Mouse (Mus musculus): ENCODE data around the gene Zfp384.
"Not testable (repeated sequence)": the region's sequence is repeated elsewhere in the genome, so short reads cannot be mapped to it uniquely, and the experiment has no call there.

Gene Zfp384

DNA sequence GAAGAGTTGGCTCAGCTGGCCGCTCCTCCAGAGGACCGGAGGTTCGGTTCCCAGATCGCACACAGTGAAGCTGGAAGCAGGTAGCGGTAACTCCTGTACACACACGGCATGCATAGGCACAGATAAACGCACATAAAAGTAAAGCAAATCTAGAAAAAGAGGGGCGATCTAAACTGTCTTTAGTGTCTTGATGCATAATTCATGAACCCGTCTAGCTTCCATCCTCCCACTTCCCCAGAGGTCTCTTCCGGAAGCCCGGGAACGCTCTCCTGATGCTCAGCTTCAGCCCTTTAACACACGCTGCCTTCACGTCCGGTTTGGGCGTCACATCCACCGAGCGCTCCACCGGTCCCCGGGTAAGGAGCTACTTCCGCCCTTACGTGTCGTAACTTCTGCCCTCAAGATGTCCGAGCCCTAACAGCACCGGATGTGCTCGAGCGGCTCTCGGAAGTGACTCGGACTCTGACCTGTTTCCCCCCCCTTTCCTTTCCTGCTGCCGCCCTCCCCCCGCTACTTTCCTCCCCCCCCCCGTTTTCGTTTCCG is 288 bp upstream of the Zfp384 start:
- in situ Hi-C loops (cut with MboI; ENCODE audit: unreplicated experiment in 2 of 2) = loop anchor here in 1 of 2 experiments (5.0 kb wide), 1 partner anchor 34 kb away; no protein-coding TSS in a partner anchor

DNA sequence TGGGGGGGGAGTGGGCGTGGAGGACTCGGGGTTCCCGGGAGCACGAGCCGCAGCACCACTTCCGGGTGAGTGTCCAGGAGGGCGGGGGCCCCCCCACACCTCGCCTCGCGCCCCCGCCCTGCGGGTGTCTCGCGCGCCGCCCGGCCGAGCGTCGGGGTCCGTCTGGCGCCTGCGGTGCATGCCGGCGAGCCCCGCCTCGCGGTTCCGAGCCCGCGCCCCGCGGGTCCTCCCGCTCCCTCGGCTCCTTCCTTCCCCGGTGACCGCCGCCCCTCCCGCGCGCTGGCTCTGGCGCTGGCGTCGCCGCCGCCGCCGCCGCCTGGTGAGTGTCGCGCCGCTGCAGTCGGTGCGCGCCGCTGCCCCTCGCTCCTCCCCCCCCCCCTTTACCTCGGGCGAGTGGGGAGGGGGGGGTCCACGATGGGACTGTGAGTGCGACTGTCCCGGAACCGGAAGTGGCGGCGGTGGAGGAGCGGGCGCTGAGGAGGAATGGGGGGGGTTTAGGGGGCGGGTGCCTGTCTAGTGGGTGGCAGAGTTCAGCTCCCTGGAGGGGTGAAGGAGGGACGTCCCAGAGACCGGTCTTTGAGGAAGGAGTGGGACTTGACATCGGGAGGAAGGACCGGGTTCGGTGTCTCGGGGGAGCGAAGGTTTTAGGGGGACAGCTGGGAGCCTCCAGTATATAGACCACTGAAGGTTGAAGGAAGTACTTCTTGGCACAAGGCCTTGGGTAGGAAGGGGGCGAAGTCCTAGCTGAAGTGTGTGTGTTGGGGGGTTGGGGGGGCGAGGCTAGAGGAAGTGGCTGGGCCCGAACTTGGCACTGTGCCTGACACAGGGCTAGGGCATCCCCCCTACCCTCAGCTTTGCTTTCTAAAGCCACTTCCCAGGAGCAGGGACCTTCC is 482 bp downstream of the Zfp384 start:
- in situ Hi-C loops (cut with MboI; ENCODE audit: unreplicated experiment in 2 of 2) = loop anchor here in 1 of 2 experiments (5.0 kb wide), 1 partner anchor 33 kb away; no protein-coding TSS in a partner anchor

DNA sequence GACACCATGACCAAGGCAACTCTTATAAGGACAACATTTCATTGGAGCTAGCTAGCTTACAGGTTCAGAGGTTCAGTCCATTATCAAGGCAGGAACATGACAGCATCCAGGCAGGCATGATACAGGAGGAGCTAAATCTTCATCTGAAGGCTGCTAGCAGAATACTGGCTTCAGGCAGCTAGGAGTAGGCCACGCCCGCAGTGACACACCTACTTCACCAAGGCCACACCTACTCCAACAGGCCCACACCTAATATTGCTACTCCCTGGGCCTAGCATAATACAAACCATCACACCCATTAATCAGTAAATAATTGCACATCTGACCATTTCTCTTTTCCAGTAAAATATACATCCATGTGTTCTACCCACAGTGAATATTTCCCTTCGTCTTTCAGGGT is 8.7 kb downstream of the Zfp384 start:
- in situ Hi-C loops (cut with MboI; ENCODE audit: unreplicated experiment in 2 of 2) = no loop called here

DNA sequence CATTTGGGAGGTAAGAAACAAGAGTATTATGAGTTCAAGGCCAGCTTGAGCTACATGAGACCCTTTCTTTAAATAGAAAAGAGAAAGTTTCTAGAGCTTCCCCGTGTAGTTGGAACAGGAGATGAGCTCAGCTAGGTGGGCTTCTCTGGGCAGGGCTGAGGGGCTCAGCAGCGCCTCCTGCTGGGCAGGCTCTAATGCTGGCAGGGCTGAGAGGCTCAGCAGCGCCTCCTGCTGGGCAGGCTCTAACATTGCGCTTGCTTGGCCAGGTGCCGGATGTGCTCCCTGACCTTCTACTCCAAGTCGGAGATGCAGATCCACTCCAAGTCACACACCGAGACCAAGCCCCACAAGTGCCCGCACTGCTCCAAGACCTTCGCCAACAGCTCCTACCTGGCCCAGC is 21.6 kb downstream of the Zfp384 start:
- in situ Hi-C loops (cut with MboI; ENCODE audit: unreplicated experiment in 2 of 2) = loop anchor here (10.0 to 25.0 kb wide), 3 partner anchors 118 to 316 kb away; partner anchors contain the start of genes Emg1 (in 1 of the 2), Lag3 (in 1 of the 2), Phb2 (in 1 of the 2) and Ptms (in 1 of the 2)

DNA sequence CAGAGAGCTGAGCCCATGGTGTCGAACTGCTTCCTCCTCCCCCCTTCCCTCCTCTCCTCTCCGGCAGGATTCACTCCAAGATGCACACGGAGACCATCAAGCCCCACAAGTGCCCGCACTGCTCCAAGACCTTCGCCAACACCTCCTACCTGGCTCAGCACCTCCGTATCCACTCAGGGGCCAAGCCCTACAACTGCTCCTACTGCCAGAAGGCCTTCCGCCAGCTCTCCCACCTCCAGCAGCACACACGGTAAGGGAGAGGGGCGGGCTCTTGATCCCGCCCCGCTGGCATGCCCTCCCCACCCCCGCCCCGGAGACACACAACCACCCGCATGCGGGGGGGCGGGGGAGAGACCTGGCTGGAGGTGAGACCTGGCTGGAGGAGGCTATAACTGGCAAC is 22.7 kb downstream of the Zfp384 start:
- in situ Hi-C loops (cut with MboI; ENCODE audit: unreplicated experiment in 2 of 2) = loop anchor here (10.0 to 25.0 kb wide), 3 partner anchors 119 to 317 kb away; partner anchors contain the start of genes Emg1 (in 1 of the 2), Lag3 (in 1 of the 2), Phb2 (in 1 of the 2) and Ptms (in 1 of the 2)

DNA sequence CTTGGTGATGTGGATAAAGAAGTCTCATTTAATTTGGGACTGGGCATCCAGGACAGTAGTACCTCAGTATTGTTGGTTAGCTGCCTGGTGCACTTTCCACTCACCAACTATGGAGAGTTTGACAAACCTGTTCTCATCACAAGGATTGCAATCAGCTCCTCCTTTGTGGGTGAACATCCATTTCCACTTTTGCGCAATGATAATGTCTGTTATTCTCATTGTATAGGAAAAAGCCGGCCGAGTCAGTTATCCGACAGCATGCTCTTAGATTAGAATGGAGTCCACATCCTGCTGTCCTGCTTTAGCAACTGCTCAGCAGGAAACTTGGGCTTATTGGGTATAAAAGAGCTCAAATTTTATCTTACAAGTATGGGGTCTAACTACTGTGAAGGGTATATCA is 29.7 kb downstream of the Zfp384 start:
- in situ Hi-C loops (cut with MboI; ENCODE audit: unreplicated experiment in 2 of 2) = loop anchor here (10.0 to 25.0 kb wide), 3 partner anchors 126 to 324 kb away; partner anchors contain the start of genes Emg1 (in 1 of the 2), Lag3 (in 1 of the 2), Phb2 (in 1 of the 2) and Ptms (in 1 of the 2)

DNA sequence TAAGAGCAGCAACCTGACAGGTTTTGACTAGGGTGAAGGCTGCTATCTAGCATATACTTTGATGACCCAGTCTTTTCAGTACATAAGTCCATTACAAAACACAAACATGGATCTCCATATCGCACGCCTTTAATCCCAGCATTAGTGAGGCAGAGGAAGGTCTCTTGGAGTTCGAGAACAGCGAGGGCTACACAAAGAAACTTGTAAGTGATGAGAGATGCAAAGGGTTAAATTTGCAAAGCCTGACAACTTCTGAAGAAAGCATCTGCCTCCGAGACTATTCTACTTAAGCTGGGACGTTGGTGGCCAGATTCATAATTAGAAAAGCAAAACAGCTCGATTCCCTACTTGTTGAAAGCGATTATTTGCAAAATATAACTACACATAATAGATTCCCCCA is 30.2 kb downstream of the Zfp384 start:
- in situ Hi-C loops (cut with MboI; ENCODE audit: unreplicated experiment in 2 of 2) = loop anchor here (10.0 to 25.0 kb wide), 3 partner anchors 127 to 324 kb away; partner anchors contain the start of genes Emg1 (in 1 of the 2), Lag3 (in 1 of the 2), Phb2 (in 1 of the 2) and Ptms (in 1 of the 2)

DNA sequence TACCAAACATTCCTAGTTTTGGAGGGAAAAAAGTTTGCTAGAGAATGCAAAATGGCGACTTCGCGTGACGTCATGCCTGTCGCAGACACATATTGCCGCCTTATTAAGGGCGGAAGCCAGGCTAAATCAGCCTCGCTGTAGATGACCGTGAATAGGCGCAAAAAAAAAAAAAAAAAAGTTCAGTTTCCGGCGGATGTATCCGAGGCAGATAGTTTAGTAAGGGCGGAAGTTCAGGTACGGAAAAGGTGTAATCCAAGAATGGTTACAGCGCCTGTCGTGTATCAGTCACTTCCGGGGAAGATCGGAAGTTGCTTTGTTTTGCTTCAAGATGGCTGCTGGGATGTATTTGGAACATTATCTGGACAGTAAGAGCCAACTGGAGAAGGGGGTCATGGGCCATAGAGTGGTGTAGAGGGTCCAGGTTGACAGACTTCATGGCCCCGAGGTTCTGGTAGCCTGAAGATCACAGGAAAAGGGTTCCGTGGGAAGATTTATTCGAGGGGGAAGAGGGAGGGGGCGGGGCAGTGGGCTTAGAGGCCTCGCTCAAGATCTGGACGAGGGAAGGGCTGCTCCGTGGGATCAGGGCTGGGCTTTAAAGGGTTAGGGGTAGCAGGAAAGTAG is 30.7 kb downstream of the Zfp384 start, which contains the start of gene Ing4:
TSS of gene Ing4 (plus strand) at position 228 of the 621 bp plus-strand sequence.
- in situ Hi-C loops (cut with MboI; ENCODE audit: unreplicated experiment in 2 of 2) = loop anchor here (5.0 to 25.0 kb wide), 8 partner anchors 32 to 565 kb away; partner anchors contain the start of genes Emg1 (in 2 of the 2), Phb2 (in 2 of the 2), Lag3 (in 1 of the 2) and Ptms (in 1 of the 2)

DNA sequence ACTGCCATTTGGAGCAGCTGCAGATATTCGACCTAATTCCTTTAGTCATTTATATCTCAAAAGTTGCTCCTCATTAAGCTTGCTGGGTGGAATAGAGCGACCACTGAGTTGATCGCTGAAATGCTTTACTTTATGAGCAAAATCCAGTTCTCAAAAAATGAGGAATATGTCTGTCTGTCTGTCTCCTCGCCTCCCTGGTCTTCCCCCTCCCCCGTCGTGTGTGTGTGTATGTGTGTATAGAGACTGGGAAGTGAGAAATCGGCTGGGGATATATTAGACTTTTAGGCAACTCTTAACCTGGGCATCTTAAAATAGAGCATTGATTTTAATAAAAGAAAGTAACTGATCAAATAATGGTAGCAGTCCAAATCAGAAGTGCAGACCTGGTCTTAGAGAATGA is 31.3 kb downstream of the Zfp384 start:
- in situ Hi-C loops (cut with MboI; ENCODE audit: unreplicated experiment in 2 of 2) = loop anchor here (5.0 to 25.0 kb wide), 6 partner anchors 33 to 565 kb away; partner anchors contain the start of genes Emg1 (in 1 of the 2), Lag3 (in 1 of the 2), Phb2 (in 1 of the 2) and Ptms (in 1 of the 2)

DNA sequence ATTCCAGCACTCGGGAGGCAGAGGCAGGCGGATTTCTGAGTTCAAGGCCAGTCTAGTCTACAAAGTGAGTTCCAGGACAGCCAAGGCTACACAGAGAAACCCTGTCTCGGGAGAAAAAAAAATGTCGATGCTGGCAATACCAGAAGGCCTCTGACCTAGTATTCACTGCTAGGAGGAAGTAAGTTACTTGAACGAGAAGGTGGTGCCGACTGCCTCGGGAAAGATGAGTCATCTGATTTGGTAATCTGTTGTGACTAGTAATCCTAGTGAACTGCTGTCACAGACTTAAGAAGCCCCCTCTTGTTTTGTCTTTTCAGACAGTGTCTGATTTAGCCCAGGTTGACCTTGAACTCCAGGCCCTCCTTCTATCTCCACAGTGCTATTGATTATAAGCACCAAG is 32.1 kb downstream of the Zfp384 start:
- in situ Hi-C loops (cut with MboI; ENCODE audit: unreplicated experiment in 2 of 2) = loop anchor here (5.0 to 25.0 kb wide), 6 partner anchors 34 to 564 kb away; partner anchors contain the start of genes Emg1 (in 1 of the 2), Lag3 (in 1 of the 2), Phb2 (in 1 of the 2) and Ptms (in 1 of the 2)

DNA sequence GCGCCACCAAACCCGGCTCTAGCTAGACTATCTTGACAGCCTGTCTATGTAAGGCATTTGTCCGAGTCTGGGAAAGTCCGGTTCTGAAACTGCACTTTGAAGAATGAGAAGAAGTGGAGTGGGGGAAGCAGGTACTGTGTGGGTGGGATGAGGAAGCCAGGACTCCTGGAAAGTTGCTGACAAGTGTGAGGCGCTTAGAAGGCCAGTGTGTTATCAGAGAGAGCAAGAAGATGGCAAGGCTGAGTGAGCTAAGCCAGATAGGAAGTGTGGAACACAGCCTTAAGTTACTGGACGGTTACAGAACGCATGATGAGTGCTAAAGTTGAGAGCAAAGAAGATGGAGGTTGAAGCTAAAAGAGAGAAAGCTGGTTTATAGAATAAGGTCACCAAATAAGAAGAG is 33.1 kb downstream of the Zfp384 start:
- in situ Hi-C loops (cut with MboI; ENCODE audit: unreplicated experiment in 2 of 2) = loop anchor here (5.0 to 25.0 kb wide), 6 partner anchors 35 to 563 kb away; partner anchors contain the start of genes Emg1 (in 1 of the 2), Lag3 (in 1 of the 2), Phb2 (in 1 of the 2) and Ptms (in 1 of the 2)

DNA sequence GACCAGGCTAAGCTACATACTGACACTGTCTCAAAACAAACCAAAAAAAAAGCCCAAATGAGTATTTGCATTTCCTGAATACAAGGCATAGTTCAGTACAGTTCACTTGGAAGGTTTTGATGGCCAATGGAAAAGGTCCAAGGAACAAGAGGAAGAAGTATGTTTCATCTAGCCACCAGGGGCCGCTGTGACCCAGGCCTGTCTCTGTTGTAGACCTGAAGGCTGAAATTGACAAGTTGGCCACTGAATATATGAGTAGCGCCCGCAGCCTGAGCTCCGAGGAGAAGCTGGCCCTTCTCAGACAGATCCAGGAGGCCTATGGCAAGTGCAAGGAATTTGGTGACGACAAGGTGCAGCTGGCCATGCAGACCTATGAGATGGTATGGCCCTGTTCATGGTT is 37.7 kb downstream of the Zfp384 start:
- in situ Hi-C loops (cut with MboI; ENCODE audit: unreplicated experiment in 2 of 2) = loop anchor here (5.0 to 25.0 kb wide), 4 partner anchors 36 to 558 kb away; partner anchors contain the start of genes Lag3 (in 1 of the 2) and Ptms (in 1 of the 2)

DNA sequence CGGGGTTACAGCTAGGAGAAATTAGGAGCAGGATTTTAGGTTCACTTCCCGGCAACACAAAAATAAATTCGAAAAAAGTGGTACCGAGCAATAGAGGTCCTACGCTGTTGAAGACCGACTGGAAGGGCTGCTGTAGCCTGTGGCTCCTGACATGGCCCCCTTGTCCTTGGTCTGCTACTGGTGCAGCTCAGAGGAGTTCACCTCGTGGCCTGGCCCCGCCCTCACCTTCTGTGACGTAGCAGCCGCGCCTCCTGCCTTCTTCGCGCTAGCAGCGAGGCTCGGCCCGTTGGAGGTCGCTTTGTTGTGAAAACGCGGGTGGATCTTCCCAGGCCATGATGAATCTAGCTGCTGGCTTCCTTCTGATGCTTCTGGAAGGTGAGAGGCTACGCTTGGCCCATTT is 40.7 kb downstream of the Zfp384 start, which contains the start of gene Acrbp:
TSS of gene Acrbp (plus strand) at position 12 of the 400 bp plus-strand sequence.
- in situ Hi-C loops (cut with MboI; ENCODE audit: unreplicated experiment in 2 of 2) = loop anchor here (5.0 to 25.0 kb wide), 4 partner anchors 33 to 555 kb away; partner anchors contain the start of genes Lag3 (in 1 of the 2) and Ptms (in 1 of the 2)

DNA sequence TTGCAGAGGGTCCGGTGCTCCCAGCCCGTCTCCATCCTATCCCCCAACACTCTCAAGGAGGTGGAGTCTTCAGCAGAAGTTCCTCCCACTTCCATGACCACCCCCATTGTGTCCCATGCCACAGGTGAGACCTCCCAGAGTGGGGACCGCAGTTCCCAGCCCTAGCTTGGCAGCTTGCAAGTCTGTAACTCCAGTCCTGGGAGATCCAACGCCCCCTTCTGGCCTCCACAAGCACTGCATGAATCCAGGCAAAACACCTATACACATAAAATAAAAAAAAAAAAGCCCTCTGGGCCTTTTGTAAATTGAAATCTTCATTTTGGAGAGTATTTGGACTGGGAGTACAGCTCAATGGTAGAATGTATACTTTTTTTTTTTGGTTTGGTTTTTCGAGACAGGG is 42.3 kb downstream of the Zfp384 start:
- in situ Hi-C loops (cut with MboI; ENCODE audit: unreplicated experiment in 2 of 2) = no loop called here

DNA sequence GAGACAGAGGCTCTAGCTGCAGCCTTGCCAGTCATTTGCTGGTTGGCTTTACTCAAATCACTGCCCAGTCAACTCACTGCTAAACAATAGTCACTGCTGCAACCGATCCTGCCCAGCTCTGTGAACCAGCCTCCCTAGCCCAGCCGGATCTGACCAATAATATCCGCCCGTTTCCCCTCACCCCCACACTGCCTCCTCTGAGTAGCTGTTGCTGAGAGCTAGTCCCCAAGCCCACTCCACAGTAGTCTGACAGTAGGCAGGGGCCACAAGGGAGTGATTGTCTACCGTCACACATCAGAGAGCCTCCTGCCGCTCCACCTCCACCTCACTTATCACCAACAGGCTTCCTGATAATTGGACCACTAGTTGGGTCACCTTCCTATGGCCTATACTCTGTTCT is 52.5 kb downstream of the Zfp384 start:
- in situ Hi-C loops (cut with MboI; ENCODE audit: unreplicated experiment in 2 of 2) = no loop called here

DNA sequence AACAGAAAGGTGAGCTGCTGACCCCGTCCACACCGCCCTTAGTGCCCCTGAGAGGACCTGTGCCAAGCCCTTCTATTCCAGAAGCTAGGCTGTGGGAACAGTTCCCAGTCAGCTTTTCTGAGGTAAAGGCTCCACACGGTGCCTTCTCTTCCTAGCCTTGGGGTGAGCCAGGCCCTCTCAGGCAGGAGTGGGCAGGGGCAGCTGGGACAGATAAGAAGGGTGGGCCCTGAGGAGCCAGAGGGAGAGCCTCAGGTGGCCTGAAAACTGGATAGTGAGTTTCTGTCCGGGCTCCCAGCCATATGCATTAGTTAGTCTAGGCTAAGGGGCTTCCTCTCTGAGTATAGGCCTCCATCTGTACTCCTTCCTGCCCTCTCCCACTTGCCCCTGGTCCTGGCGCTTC is 53.6 kb downstream of the Zfp384 start:
- in situ Hi-C loops (cut with MboI; ENCODE audit: unreplicated experiment in 2 of 2) = no loop called here

DNA sequence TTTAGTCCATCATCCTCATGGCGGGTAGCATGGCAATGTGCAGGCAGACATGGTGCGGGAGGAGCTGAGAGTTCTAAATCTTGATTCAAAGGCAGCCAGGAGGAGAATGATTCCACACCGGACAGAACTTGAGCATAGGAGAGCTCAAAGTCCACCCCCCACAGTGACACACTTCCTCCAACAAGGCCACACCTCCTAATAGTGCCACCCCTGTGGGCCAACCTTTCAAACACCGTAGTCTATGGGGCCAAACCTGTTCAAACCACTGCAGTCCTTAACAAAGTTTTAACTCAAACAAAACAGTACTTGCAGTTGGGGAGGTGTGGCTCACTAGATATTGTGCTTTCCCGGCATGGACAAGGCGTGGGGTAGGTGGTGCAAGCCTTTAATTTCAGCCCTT is 55.0 kb downstream of the Zfp384 start:
- in situ Hi-C loops (cut with MboI; ENCODE audit: unreplicated experiment in 2 of 2) = no loop called here

DNA sequence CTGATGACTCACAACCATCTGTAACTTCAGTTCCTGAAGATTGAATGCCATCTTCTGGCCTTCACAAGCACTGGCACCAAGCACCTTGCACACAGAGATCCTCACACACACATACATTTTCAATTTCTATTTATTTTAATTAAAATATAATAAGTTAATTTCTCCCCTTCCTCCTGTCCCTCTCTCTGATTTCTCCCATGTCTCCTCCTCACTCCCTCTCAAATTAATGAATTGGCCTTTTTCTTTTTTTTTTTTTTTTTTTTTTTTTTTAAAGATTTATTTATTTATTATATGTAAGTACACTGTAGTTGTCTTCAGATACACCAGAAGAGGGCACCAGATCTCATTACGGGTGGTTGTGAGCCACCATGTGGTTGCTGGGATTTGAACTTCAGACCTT is 56.3 kb downstream of the Zfp384 start:
- in situ Hi-C loops (cut with MboI; ENCODE audit: unreplicated experiment in 2 of 2) = not testable (repeated sequence)

DNA sequence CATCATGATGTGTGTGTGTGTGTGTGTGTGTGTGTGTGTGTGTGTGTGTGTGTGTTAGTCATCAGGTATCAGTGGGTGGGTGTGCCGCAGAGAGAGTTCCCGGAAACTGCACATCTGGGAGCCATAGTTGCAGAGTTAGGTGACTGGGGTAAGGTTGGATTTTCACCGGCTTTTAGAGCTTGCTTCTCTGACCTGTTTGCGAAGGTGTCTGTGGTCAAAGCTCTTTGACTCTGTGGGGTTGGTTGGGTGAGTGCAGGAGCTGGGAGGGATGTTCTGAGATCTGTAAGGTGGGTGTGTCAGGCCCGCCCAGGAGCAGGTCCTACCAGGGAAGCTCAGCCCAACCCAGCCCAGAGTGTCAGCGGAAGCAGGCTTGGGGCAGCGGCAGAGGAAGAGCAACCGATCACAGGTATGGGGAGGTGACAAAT is 58.6 kb downstream of the Zfp384 start, which contains the start of gene Lpar5:
TSS of gene Lpar5 (plus strand) at position 350 of the 425 bp plus-strand sequence.
- in situ Hi-C loops (cut with MboI; ENCODE audit: unreplicated experiment in 2 of 2) = no loop called here

All from v-Abl transformed pro-B cells (cell line).